Mouse (Mus musculus) A20 (cell line): ENCODE measurements around the gene Ctdnep1.
"Not testable (repeated sequence)": the region's sequence is repeated elsewhere in the genome, so short reads cannot be mapped to it uniquely, and the experiment has no call there.

ENCODE experiments used
- DNase-seq: peaks from one replicate; pipeline ENCODE4 v3.0.0-alpha.2; 2011; ENCODE audit warnings: low read depth, low spot score

Gene Ctdnep1

DNA sequence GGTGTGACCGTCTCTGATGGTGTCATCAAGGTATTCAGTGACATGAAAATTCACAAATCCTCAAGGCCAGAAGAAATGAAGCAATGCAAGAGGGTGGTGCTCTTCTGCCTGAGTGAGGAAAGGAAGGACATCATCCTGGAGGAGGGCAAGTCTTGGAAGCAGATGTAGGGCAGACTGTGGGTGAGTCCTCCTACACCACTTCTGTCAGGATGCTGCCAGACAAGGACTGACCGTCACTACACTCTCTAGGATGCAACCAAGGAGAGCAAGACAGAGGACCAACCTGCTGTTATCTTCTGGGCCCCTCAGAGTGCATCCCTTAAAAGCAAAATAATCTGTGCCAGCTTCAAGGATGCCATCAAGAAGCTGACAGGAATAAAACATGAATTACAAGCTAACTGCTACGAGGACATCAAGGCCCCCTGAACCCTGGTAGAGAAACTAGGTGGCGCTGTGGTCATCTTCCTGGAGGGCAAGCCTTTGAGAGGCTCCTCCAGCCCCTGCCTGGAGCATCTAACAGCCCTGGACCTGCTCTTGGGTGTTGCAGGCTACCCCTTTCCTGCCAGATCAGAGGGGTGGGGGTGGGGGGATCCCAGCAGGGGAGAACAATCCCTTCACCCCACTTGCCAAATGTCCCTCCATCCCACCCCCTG, 30.0 kb upstream of the Ctdnep1 start:
- DNase-seq = peak; percentile 48

DNA sequence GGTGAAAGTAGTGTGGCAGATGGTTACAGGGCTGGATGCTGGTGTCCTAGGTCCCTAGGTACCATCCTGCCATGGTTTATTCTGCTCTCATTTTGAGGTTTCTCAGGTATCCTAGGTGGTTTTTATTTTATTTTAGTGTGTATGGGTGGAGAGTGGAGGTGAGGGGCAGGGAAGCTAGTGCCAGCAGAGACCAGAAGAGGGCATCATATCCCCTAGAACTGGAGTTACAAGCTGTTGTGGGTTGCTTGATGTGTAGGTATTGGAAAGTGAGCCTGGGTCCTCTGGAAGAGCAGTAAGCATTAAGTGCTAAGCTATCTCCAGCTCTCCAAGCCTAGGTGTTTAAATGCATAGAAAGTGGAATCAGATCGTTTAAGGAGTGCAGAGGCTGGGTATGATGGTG, 28.7 kb upstream of the Ctdnep1 start:
- DNase-seq = peak; percentile 31

DNA sequence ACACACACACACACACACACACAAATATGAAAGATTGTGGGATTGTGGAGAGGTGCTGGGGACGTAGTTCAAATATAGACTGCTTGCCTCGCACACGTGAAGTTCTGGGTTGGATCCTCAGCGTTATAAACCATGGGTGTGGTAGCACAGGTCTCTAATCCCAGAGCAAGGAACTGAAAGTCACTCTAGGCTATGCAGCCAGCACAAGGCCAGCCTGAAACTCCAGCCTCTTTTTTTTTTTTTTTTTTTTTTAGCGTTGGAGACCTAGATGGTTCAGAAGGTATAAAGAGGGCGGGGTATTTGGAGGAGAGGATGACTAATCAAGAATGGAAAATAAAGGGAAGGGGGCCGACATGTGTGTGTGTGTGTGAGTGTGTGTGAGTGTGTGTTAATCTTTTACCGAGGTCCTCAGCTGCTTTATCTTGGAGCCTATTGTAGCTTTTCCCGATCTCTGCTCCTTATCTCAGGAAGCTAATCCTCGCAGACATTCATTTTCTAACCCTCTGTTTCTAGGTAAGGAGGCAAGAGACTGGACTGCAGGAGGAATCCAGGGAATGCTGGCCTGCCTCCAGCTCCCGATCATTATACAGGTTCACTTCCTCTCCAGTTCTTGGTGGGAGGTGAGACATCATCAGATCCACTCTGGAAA, 27.6 kb upstream of the Ctdnep1 start:
- no peak for DNase-seq

DNA sequence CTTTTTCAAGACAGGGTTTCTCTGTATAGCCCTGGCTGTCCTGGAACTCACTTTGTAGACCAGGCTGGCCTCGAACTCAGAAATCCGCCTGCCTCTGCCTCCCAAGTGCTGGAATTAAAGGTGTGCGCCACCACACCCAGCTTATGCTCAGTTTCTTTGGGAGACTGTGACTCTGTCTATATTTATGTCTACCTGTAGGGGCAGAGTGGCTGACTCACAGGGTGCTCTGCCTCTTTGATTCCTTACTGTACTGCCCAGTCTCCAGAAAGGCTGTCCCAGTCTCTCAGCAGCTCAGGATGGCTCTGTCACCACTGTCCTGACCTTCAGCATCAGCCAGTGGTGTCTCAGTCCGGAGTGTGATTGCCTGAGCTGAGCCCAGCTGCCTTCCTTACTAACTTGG, 25.3 kb upstream of the Ctdnep1 start:
- DNase-seq = not testable (repeated sequence)

DNA sequence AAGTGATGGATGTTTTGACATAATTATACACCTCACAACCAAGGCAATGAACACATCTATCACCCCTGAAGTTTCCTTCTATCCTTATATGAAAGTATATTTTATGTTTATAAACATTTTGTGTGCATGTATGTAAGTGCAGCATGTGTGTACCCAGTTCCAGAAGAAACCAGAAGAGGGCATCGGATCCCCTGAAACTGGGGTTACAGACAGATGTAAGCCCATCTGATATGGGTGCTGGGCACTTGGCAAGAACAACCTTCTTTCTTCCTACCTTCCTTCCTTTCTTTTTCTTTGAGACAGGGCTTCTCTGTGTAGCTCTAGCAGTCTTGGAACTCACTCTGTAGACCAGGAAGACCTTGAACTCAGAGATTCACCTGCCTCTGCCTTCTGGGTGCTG, 24.7 kb upstream of the Ctdnep1 start:
- DNase-seq = peak; percentile 53

DNA sequence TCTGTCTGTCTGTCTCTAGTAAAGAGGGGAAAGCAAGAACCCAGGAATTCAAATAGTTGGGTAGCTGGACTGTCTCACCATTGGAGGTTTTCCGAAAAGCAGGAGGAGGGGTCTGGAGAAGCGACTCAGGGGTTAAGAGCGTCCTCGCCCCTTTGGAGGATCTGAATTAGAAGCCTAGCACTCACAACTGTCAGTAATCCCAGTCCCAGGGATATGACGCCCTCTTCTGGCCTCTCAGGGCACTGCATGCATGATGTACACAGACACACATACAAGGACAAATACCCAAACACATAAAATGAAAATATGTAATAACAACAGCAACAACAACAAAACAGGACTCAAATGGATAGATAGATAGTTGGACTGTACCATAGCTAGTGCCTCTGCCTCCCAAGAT, 20.3 kb upstream of the Ctdnep1 start:
- peak; percentile 55 for DNase-seq

DNA sequence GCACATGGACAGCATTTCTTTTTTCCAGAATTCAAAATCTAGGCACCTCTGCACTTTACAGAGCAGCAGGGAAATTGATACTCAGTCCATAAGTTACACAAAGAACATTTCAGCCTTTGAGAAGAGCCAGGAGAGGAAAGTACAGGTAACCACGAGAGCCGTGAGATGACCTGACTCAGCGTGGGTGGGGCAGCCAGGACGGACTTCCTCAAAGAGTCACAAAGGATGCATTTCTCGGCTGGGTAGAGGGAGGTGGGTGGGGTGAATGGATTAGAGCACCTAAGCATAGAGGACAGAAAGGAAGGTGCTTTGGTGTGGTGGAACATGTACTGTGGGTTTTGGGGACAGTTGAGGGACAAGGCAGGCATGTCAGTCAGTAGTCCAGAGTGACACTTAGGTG, 19.1 kb upstream of the Ctdnep1 start:
- no peak for DNase-seq

DNA sequence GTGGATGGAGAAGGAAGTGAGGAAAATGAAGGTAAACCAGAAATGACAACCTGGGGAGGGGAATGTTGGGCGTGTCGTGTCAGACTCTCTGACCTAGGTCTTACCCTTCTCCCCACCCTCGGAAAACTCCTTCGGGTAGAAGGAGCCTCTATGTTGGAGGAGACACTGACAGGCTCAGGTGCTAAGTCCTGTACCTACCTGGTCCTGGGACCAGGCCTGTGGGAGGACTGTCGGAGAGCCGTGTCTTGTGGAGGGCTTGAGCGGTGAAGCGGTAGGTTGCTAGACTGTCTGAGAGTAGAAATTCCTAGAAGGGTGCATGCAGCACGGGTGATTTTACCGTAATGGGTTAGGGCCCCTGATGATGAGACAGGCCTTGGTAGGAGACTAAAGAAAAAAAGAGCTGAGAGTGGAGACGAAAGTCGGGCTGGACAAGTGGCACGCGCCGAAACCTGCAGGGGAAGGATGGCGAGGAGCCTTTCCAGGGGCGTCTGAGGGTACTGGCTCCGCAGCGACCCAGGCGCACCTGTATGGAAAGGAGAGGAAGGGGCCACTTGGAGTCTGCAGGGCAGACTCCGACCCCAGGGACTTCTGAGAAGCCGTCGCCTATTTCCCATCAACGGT, 16.2 kb upstream of the Ctdnep1 start, which contains the start of gene Cldn7:
Cldn7 (plus strand) TSS at position 130 of the 621 bp plus-strand sequence.
- no peak for DNase-seq

DNA sequence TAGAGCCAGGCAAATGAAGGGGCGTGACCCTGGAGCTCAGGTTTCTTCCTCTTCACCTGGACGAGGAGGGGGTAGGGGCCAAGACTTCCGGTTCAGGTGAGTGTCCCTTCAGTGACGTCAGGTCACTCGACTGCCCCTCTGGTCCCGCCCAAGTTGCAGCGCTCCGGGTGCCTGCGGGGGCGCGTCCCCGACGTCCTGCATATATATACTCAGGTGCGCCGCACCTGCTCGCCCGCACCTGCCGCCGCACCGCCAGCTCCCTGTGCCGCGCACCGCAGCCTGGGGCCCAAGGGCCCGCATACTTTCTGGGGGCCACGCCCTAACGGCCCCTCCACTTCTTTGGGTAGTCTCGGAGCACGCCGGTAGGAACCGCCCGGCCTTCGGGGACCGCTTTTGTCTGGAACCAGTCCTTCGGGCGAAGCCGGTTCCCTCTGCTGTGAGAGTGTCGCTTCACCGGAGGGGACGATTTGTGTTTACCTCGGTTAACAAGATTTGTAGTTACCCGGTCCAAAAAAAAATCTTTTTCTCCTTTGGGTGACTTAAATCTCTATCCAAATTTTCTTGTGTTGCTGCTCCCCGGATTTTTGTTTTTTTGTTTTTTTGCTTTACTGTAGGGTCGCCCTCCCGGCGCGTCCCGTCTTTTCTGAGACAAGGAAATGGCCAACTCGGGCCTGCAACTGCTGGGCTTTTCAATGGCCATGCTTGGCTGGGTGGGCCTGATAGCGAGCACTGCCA, 15.5 kb upstream of the Ctdnep1 start:
- DNase-seq = no peak

DNA sequence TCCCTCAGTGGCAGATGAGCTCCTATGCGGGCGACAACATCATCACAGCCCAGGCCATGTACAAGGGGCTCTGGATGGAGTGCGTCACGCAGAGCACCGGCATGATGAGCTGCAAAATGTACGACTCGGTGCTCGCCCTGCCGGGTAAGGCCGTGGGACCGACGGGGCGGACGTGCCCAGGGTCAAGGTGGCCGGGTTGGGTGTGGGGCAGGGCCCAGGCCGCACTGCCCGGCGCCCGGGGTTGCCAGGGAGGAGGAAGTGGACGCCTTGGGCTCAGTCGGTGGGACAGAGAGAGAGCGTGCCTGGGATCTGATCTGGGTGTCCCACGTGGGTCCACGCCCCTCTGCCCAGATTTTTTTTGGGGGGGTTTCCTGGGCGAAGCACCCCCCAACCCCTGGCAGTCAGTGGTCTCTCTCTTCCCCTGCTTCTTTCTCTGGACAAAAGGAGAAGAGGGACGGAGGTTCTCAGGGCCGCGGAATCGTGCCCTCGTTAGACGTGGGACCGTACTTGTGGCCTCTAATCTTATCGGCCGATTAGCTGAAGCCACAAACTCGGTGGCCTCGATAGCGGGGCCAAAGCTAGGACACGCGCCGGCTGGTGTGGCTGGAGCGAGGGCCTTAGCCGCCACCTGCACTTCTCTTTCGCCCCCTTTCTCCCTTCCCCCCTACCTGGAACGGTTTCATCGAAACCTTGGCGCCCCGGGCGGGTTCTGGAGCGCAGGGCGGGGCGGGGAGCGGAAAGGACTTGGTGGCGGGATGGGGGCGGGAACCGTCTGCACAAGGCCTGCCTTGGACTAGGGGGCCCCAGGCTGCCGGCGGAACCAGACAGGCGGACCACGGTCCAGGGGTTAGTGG, 14.7 kb upstream of the Ctdnep1 start:
- no peak for DNase-seq

DNA sequence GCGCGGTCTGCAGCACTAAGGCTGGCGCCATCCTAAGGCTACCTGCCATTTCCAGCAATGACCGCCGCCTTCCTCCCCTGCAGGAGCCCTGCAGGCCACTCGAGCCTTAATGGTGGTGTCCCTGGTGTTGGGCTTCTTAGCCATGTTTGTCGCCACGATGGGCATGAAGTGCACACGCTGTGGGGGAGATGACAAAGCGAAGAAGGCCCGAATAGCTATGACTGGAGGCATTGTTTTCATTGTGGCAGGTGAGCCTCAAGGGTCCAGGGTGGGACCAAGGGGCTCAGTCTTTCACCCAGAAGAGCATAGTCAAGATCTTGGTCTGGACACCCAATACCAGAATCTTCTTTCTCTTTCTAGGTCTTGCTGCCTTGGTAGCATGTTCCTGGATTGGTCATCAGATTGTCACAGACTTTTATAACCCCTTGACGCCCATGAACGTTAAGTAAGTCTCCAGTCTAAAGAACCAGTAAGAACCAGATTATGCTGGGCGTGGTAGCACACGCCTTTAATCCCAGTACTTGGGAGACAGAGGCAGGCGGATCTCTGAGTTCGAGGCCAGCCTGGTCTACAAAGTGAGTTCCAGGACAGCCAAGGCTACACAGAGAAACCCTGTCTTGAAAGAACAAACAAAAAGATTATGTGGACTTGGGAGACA, 14.0 kb upstream of the Ctdnep1 start:
- no peak for DNase-seq

DNA sequence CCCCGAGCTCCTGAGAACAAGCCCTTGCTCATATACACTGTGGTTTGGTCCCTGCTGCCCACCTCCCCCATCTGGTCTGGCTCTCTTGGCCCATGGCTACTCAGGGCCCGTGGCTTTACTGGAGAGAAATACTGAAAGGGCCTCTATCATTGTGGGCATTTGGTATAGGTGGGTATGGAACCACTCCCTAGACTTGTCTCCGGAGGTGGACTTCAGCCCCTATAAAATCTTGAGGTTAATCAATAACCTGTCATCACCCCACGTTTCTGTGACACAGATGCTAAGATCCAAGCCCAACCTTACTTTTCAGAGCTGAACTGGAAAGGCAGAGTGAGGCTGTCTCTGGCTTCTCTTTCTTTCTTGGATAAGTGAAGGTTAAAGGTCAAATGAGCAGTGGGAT, 12.2 kb upstream of the Ctdnep1 start:
- no peak for DNase-seq

DNA sequence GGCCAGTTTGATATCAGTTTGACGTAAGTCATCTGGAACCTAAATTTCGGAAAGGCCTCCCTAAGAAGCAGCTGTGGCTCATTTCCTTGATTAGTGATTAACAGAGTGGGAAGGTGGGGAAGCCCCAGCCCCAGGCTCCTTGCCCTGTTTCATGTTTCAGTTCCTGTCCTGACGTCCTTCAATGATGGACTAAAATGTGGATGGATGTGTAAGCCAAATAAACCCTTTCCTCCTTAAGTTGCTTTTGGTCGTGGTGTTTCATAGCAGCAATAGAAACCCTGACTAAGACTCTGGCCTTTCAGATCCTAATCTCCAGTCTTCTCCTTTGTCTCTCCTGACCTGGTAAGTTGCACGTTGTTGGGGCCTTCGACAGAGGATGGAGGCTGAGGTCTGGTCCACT, 10.7 kb upstream of the Ctdnep1 start:
- no peak for DNase-seq

DNA sequence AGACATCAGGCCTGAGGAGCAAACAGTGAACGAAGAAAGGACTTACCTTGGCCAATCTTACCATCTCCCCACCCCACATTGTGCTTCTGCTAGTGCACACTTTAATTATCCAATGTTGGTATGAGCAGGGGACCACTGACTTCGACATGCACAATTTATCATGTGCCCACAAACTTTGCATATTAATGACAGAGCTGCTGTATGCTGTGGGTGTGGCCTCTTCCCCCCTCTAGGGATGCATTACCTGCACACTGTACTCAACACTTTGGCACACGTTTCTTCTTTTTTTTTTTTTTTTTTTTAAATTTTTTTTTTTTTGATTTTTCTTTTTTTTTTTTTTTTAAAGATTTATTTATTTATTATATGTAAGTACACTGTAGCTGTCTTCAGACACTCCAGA, 10.2 kb upstream of the Ctdnep1 start:
- peak; percentile 31 for DNase-seq

DNA sequence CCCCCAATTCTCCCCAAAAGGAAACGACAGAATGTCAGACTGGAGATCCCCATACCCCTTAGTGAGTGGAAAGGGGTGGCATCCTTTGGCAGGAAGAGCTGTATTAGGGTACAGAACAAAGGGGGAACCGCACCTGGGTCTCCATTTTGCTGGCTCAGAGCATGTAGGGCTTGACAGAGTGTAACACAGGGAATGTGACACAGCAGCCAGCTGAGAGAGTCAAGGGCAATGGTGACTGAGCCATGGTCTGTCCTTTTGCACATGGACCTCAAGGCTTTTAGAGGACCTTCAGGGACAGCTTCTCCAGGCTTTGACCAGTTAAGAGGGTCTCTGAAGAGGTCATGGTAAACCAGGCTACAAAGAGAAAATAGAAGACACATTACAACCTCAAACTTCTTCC, 6.0 kb upstream of the Ctdnep1 start:
- DNase-seq = no peak

DNA sequence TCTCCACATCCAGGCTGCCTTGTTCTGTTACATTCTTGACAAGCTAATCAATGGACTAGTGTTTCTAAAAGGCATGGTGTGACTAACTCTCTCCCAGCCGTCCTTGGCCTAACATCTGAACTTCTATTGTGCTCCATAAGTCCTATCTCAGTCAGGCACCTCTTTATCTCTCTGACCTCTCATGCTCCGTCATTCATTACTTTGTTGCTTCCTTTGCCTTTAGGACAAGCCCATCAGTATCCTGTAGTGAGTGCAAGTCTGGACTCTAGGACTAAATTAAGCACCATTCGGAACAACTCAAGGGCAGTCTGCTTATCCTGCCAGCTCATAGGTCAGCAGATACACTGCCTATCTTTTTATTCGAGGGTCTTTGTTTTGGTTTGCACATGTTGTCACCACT, 4.7 kb upstream of the Ctdnep1 start:
- no peak for DNase-seq

DNA sequence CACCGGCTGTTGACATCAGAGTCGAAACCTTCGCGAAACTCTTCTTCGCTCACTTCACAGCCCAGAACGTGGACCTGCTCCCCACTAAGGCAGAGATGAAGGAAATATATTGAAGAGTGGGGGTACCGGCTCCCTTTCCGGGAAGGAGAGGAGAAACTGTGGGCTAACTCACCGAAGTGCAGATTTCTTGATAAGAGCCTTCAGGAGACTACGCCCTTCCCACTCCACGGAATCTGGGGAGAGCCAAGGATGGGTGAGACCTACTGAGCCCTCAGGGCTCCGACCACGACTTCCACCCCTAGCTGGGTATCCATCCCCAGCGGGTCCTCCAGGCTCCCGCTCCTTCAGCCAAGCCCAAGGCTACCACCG, 1.1 kb upstream of the Ctdnep1 start:
- DNase-seq = no peak

DNA sequence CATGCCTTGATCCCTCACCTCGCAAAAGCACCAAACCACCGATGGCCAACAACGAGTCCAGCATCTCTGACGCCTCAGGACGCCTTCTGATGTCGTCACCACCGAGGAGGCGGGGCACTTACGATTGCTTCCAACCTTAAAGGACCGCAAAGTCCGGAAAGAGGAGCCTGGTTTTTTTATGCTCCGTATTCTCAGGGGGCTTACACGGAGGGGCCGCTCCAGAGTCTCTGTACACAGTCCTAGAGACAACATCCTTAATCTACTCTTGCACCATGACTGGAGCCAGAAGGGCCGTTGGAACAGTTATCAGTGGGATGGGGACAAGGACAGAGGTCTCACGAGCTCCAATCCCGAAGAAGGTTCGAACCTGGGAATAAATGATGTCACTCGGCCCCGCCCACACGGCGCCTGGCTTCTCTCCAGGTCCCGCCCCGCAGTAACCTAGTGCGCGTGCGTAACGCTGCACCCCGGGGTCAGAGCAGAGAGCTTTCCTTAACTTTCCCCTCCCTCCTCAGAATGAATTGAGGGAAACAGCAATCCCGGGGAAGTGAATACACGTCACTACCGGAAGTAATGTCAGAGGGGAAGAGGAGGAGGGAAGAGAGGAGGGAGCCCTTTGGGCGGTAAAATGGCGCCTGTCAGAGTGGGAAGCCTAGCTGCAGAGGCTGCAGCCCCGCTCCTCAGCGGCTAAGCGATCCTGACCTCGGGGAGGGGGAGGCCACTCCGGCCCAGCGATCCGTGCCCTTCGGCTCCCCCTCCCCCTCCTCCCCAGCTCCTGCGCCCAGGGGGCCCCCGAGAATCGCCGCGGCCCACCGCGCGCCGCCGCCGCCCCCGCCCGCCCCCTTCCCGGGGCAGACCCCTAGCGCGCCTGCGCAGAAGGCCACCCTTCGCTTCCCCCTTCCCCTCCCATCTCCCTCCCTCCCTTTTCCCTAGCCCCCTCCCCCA, 488 bp upstream of the Ctdnep1 start:
- peak; percentile 96 for DNase-seq

DNA sequence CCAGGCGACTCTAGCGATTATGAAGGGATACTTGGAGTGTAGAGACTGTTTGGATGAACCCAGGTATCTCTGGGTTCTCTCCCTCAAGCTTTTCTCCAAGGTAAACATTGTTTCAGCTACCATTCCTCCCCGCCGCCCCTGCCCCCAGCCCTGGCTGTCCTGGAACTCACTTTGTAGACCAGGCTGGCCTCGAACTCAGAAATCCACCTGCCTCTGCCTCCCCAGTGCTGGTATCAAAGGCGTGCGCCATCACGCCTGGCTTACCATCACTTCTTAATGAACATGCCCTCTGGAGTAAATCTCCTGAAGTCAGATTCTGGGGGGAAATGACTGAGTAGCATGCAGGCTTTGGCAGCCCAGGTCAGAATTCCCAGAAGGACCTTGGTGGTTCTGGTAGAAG, 1.3 kb downstream of the Ctdnep1 start, which contains the start of gene Elp5:
Elp5 (minus strand) TSS at position 293 of the 400 bp plus-strand sequence.
- no peak for DNase-seq

DNA sequence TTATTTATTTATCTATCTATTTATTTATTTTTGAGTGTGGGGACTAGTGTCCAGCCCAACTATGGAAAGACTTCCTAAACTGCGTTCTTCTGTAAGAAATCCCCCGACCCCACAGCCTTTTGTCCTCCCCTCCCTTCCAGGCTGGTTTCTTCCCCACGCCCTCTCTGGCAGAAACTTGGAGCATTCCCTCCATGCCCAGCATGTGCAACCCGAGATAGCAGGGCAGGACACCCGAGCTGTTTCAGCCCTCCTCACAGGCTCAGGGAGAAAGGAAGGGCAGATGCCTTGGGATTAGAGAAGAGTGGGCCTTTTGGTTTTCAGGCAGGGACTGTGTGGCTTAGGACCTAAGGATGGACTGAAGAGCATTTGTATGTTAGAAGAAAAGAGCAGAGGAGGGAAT, 1.9 kb downstream of the Ctdnep1 start:
- DNase-seq = no peak
